Mouse (Mus musculus) kidney, embryonic 15.5 days (tissue): ENCODE measurements at regions not wholly inside any gene's neighbourhood (a gene's known extent, or its start where the extent isn't known, plus 50 kb on each side); places are given as distances from the start of the nearest gene placed in this dataset.

Experiments used
- ATAC-seq: fragments of 200-750 bp; cut with Nextera tagmentation; replicated peaks from 2 replicates; pipeline ENCODE4 v1.8.0; 2017; ENCODE audit warnings: moderate TSS enrichment; ENCODE audit not compliant: low FRiP score
- H3K27ac ChIP-seq: fragments of 300-500 bp; sonication (generic); 2 replicates; pipeline ENCODE4 v1.5.1; 2015; ENCODE audit warnings: mild to moderate bottlenecking, inconsistent platforms
- H3K27me3 ChIP-seq: fragments of 300-500 bp; sonication (generic); 2 replicates; pipeline ENCODE4 v1.6.1; 2015; ENCODE audit warnings: inconsistent platforms
- H3K36me3 ChIP-seq: fragments of 300-500 bp; sonication (generic); 2 replicates; pipeline ENCODE4 v1.6.1; 2015; ENCODE audit warnings: inconsistent platforms
- H3K4me1 ChIP-seq: fragments of 300-500 bp; sonication (generic); 2 replicates; pipeline ENCODE4 v1.6.1; 2015; ENCODE audit warnings: inconsistent platforms
- H3K4me2 ChIP-seq: fragments of 300-500 bp; sonication (generic); 2 replicates; pipeline ENCODE4 v1.6.1; 2015; ENCODE audit warnings: moderate library complexity, mild to moderate bottlenecking, inconsistent platforms
- H3K4me3 ChIP-seq: fragments of 300-500 bp; sonication (generic); replicated peaks from 2 replicates; pipeline ENCODE4 v1.5.1; 2015; ENCODE audit warnings: mild to moderate bottlenecking, inconsistent platforms
- H3K9ac ChIP-seq: fragments of 300-500 bp; sonication (generic); 2 replicates; pipeline ENCODE4 v1.6.1; 2015; ENCODE audit warnings: mild to moderate bottlenecking, inconsistent platforms
- H3K9me3 ChIP-seq: fragments of 300-500 bp; sonication (generic); replicated peaks from 2 replicates; pipeline ENCODE4 v1.6.1; 2016; ENCODE audit warnings: inconsistent platforms
- WGBS: fragments of 180-500 bp; shearing (Covaris S2); methylation state at CpG from one replicate; pipeline ENCODE4 v1.1.7; 2015; ENCODE audit warnings: mixed read lengths; 5-methylcytosine and 5-hydroxymethylcytosine counted together

DNA sequence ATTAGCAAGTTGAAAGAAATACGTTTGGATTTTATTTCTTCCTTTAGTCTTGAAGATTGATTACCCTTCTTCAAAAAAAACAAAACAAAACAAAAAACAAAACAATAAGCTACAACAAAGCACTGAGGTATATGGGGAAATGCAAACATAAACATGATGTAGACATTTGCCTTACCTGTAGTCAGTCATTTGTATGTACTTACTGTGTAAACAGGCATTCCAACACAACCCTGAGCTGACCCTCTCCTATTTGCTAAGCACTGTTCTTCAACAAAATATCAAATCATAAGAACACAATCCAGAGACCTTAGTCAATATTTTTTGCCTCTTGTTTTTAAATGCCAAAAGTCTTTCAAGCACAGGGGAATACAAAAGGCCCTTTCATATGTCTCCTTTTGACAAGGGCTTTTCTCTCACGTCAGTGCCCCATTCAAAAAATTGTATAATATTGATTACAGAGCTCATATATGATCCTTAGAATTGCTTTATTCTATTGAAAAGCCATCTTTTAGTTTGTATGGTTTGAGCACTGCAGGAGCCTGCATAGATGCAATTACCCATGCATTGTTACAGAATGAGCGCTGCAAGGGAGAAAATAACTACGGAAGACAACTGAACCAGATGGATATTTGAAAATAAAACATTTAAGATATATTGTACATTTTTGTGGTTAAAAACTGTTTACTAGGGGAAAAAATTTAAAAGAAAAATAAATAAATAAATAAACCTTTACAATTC lies 326.2 kb downstream of the Csnka2ip start:
- Histone ChIP-seq H3K4me1 (no peaks in the 10 kb centered on the region), H3K36me3 (no peaks in the 10 kb centered on the region), H3K4me3 (no peak overlapping the region), H3K9me3 (no peaks in the 10 kb centered on the region), H3K27ac (no peak overlapping the region), H3K27me3 (no peaks in the 10 kb centered on the region), H3K9ac (no peak overlapping the region), H3K4me2 (no peak overlapping the region)
- no peak for ATAC-seq
- 86% methylated on average over 4 of the region's 4 CpGs for WGBS

DNA sequence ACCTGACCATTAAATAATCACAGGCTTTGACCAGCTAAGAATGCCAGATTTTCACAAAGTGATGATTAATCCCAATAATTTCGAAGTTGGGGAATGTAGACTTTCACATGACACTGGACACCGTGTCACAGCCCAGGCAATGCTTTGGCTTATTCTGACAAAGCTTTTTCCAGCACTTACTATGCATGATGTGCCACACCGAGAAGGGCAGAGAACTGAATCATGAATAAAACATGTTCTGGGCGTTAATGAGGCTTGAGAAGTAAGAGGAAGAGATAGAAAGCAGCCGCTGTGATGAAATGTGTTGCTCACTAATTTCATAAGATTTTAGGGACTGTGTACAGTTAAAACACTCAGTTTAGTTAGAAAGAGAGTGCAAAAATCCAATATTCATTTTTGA lies 326.8 kb downstream of the Csnka2ip start:
- WGBS: 65% methylated on average over 5 of the region's 5 CpGs
- Histone ChIP-seq H3K4me3 (no peak overlapping the region), H3K9me3 (no peaks in the 10 kb centered on the region), H3K36me3 (no peaks in the 10 kb centered on the region), H3K4me1 (no peaks in the 10 kb centered on the region), H3K4me2 (no peak overlapping the region), H3K27ac (no peak overlapping the region), H3K9ac (no peak overlapping the region), H3K27me3 (no peaks in the 10 kb centered on the region)
- ATAC-seq: no peak

DNA sequence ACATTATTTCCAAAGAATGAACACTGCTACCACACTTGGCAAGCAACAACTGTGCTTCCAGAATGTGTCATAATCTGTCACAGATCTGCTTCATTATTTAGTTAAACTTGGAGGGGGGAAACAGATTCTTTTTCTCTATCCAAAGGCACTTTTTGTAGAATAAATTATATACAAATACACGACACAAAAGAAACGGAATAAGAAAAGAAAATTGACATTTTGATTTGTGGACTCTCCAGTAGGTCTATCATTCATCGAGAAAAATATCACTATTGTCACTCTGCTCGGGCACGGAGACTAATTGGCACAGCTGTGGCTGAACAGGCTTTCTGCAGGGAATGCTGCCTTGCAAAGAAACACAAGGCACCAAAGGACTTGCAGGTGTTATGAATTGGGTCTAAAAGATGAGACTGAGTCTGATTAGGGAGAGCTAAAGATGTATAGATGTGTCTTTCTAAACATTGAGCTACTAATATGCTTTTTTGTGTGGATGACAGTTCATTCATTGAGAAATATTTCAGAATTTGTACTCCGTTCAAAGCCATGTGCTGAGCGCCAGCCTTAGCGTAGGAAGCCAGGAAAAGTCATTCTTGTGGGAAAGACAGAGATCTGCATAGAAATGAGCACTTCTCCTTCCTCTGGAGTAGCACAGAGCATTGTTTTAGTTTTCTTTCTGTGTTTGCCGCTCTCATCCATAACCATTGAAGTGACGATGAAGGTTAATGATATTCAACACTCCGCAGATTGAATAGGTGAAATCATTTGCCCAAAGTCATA lies 337.1 kb downstream of the Csnka2ip start:
- 84% methylated on average over 11 of the region's 11 CpGs for WGBS
- H3K4me2 ChIP-seq: no peak overlapping the region
- no peak overlapping the region for H3K27ac ChIP-seq
- H3K27me3 ChIP-seq: no peaks in the 10 kb centered on the region
- H3K4me3 ChIP-seq: no peak overlapping the region
- no peaks in the 10 kb centered on the region for H3K36me3 ChIP-seq
- H3K4me1 ChIP-seq: no peaks in the 10 kb centered on the region
- no peaks in the 10 kb centered on the region for H3K9me3 ChIP-seq
- no peak overlapping the region for H3K9ac ChIP-seq
- no peak for ATAC-seq

DNA sequence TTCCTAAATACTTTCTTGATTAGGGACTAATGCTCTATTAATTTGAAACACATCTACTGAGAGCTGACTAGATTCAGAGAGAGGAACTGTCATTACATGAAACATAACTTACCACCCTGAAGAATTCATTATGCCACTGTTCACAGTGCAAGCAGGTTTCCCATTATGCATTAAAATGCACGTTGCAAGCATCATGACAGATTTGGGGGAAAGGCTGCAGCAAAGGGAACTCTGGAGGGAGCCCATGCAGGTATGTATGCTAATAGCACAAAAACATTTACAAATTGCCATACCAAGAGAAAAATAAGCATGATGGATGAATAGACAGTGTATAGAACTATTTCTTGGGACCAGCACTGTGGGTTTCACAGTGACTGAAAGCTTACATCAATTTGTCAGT lies 351.1 kb downstream of the Csnka2ip start:
- no peaks in the 10 kb centered on the region for H3K4me1 ChIP-seq
- H3K36me3 ChIP-seq: no peaks in the 10 kb centered on the region
- no peak overlapping the region for H3K9ac ChIP-seq
- no peak overlapping the region for H3K27ac ChIP-seq
- no peaks in the 10 kb centered on the region for H3K27me3 ChIP-seq
- WGBS: 63% methylated on average over 1 of the region's 1 CpGs
- H3K4me3 ChIP-seq: no peak overlapping the region
- H3K4me2 ChIP-seq: no peak overlapping the region
- no peaks in the 10 kb centered on the region for H3K9me3 ChIP-seq
- ATAC-seq: no peak

DNA sequence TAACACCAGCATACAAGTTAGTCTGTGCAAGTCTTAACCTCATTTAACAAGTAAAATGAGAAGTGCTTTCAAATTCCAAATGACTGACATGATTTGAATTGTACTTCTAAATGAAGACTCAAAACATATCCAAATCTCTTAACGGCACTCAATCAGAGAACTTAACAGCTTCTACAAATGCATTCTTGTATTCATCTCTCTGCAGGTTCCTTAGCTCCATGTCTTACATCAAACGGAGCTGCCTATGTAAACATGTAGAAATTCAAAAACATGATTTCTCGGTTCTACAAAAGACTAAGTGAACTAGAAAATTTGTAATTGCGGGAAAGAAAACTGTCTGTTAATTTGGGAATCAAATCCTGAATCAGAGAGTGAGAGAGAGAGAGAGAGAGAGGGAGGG lies 353.5 kb downstream of the Csnka2ip start:
- Histone ChIP-seq H3K4me3 (no peak overlapping the region), H3K27ac (no peak overlapping the region), H3K36me3 (no peaks in the 10 kb centered on the region), H3K27me3 (no peaks in the 10 kb centered on the region), H3K9me3 (no peaks in the 10 kb centered on the region), H3K4me1 (no peaks in the 10 kb centered on the region), H3K4me2 (no peak overlapping the region), H3K9ac (no peak overlapping the region)
- no peak for ATAC-seq
- 86% methylated on average over 4 of the region's 4 CpGs for WGBS

DNA sequence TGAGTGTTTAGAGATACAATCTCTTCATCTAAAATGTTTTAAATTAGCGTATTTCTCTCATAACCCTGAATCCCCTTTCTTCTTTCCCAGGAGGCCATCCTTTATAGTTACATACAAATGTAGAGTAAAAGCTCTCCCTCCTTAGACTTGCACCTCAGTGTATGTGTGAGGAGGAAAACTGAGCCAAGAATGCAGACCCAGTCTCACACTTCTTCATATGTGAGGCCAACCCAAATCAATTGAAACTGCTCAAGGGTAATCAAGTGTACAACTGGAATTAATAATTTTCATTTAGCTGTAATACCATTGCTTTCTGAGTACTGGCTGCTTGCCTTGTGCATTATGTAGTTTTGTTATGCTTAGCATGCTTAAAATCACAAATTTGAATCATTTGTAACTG lies 356.3 kb downstream of the Csnka2ip start:
- H3K9me3 ChIP-seq: no peaks in the 10 kb centered on the region
- no peak for ATAC-seq
- no peak overlapping the region for H3K9ac ChIP-seq
- no peaks in the 10 kb centered on the region for H3K27me3 ChIP-seq
- 79% methylated on average over 1 of the region's 1 CpGs for WGBS
- no peaks in the 10 kb centered on the region for H3K36me3 ChIP-seq
- no peak overlapping the region for H3K4me2 ChIP-seq
- no peak overlapping the region for H3K4me3 ChIP-seq
- no peak overlapping the region for H3K27ac ChIP-seq
- no peaks in the 10 kb centered on the region for H3K4me1 ChIP-seq

DNA sequence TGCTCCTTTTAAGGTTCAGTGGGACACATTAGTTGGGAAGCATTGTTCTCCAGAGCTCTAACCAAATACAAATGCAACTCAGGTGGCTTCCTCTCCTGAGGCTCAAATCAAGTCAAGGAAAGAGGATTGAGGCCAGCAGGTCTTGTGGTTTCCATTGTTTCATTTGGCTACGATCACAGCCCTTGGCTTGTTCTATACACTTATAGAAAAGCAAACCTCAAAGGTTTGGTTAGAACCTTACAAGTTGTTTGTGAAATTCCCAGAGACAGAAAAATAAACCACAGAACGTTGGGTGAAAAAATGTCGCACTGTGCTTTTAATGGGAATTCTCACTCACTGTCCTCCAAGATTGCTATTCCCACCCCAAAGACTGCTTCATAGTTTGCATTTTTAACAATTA lies 360.4 kb upstream of the Epha3 start:
- no peak overlapping the region for H3K9ac ChIP-seq
- H3K4me3 ChIP-seq: no peak overlapping the region
- no peaks in the 10 kb centered on the region for H3K27me3 ChIP-seq
- no peak overlapping the region for H3K4me2 ChIP-seq
- 76% methylated on average over 3 of the region's 3 CpGs for WGBS
- no peaks in the 10 kb centered on the region for H3K9me3 ChIP-seq
- no peak overlapping the region for H3K27ac ChIP-seq
- no peaks in the 10 kb centered on the region for H3K36me3 ChIP-seq
- ATAC-seq: no peak
- no peaks in the 10 kb centered on the region for H3K4me1 ChIP-seq

DNA sequence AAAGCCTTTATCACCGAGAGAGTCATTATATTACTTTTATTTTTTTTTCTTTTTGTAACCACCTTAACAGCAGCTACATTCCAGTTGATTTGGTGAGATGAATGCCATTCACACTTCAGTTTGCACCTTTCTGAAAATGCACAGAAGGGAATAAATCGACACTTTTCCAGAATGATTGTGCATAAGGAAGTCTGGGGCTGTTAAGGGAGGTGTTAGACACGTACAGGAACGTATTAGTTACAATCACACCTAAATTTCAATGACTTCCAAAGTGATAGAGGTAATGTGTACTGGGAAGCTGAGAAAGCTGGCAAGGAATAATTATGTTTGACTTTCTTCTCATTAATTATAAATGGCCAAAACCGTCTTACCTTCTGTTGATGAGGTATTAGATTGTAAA lies 352.7 kb upstream of the Epha3 start:
- 80% methylated on average over 5 of the region's 5 CpGs for WGBS
- Histone ChIP-seq H3K27me3 (no peaks in the 10 kb centered on the region), H3K36me3 (no peaks in the 10 kb centered on the region), H3K4me2 (no peak overlapping the region), H3K27ac (no peak overlapping the region), H3K9me3 (no peaks in the 10 kb centered on the region), H3K4me3 (no peak overlapping the region), H3K9ac (no peak overlapping the region), H3K4me1 (no peaks in the 10 kb centered on the region)
- ATAC-seq: no peak

DNA sequence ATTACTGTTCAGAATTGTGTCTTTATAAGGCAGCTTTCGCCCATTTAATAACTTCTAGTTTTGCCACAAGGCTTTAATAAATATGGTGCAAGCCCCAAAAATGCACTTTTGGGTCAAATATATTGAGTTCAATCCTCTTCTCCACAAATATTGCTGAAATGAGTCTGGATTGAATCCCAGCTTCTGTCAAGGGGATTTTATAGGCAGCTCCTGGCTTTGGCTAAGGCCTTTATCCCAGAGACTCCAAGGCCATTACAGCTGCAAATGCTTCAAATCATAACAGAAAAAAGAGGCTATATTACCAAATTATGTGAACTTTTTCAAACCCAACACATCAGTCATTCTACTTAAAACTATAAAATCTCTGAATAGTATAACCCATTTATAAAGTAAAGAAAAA lies 347.9 kb upstream of the Epha3 start:
- Histone ChIP-seq H3K4me3 (no peak overlapping the region), H3K4me1 (no peaks in the 10 kb centered on the region), H3K4me2 (no peak overlapping the region), H3K36me3 (no peaks in the 10 kb centered on the region), H3K27ac (no peak overlapping the region; the same call in 1 of the 2 replicates), H3K9me3 (no peaks in the 10 kb centered on the region), H3K27me3 (no peaks in the 10 kb centered on the region), H3K9ac (no peak overlapping the region)
- ATAC-seq: no peak
- WGBS: 78% methylated on average over 1 of the region's 1 CpGs

DNA sequence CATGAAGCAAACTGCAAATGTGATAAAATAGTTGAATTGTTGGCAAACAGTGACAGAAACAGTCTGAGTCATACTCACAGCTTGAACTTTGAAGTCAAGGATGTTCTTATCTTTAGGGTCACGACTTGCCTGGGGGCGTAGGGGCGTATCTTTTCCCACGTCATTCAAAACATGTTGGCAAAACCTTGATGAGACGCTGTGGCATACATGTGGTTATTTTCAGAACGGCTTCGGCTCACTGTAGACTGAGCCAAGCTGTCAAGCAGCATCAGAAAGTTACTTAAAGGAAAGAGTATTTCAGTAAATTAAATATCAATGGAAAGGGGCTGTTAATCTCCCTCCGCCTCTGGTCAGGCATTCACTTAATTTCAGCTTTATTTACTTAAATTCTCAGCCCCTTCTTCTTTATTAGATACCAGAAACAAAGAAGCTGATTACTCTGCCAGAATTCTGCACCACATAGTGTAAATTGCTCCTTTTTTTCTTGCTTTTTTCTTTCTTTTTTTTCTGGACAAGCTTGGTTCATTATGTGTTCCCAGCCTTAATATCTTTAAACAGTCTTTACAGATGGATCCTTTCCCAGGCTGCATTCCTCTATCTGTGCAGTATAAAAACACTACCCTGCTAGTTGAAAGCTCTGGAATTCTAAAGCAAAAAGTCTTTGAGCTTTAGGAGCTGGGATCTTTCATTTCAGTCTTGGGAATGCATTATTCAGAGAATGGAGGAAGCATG lies 302.9 kb upstream of the Epha3 start:
- no peak overlapping the region for H3K27ac ChIP-seq
- no peaks in the 10 kb centered on the region for H3K9me3 ChIP-seq
- no peak overlapping the region for H3K4me3 ChIP-seq
- no peak overlapping the region for H3K4me2 ChIP-seq
- 62% methylated on average over 8 of the region's 8 CpGs for WGBS
- H3K4me1 ChIP-seq: no peaks in the 10 kb centered on the region
- no peak overlapping the region for H3K9ac ChIP-seq
- no peaks in the 10 kb centered on the region for H3K36me3 ChIP-seq
- ATAC-seq: no peak
- no peaks in the 10 kb centered on the region for H3K27me3 ChIP-seq

DNA sequence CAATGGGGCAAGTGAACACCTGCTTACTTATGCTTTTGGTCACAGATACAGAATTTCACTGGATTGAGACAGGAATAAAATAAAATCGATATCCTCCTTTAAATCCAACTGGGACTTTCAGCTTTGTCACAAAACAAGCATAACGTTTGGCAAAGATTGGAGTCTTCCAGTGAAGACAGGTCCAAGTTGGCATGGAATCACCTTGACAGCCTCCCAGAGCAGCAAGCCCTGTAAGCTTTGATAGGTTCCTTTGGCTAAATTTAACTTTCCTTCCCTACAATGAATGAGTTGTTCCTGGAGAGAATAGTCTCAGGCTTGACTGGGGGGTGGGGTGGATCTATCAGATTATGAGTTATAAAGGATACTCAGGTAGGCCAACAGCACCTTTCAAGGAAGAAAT lies 302.1 kb upstream of the Epha3 start:
- WGBS: 64% methylated on average over 2 of the region's 2 CpGs
- H3K4me2 ChIP-seq: no peak overlapping the region
- H3K4me3 ChIP-seq: no peak overlapping the region
- ATAC-seq: no peak
- no peak overlapping the region for H3K9ac ChIP-seq
- no peaks in the 10 kb centered on the region for H3K4me1 ChIP-seq
- no peaks in the 10 kb centered on the region for H3K36me3 ChIP-seq
- no peaks in the 10 kb centered on the region for H3K9me3 ChIP-seq
- no peak overlapping the region for H3K27ac ChIP-seq
- no peaks in the 10 kb centered on the region for H3K27me3 ChIP-seq
